Mouse (Mus musculus): ENCODE results near the gene Aco2. TPM values are rescaled to one million over a fixed set of nuclear protein-coding genes. Genes with fewer than 3 reads are reported as not detected.
"Not testable (repeated sequence)": the region's sequence is repeated elsewhere in the genome, so short reads cannot be mapped to it uniquely, and the experiment has no call there.

Gene Aco2
- total RNA-seq, 2 experiments from 2014 or later = 126 to 180 TPM

- ATAC-seq (replicated peaks; ENCODE audit: poor library complexity, severe bottlenecking) = no peak
These were observed 7.9 kb upstream of the Aco2 start for GRCm38 (mm10) chr15:81864238-81864637.

- ATAC-seq (replicated peaks; ENCODE audit: poor library complexity, severe bottlenecking) = no peak
These were observed 2.1 kb upstream of the Aco2 start for GRCm38 (mm10) chr15:81869985-81870384.

GRCm38 (mm10) chr15:81871604-81872261, 376 bp upstream of the Aco2 start, which contains the start of gene Phf5a:
TSS of gene Phf5a (minus strand) at chr15:81871911.
- ATAC-seq (replicated peaks; ENCODE audit: poor library complexity, severe bottlenecking) = peak; percentile 81; the same call in 1 of the 2 replicates

- ATAC-seq (replicated peaks; ENCODE audit: poor library complexity, severe bottlenecking) = no peak
These were observed 7.7 kb downstream of the Aco2 start for GRCm38 (mm10) chr15:81879531-81880401.

- ATAC-seq (replicated peaks; ENCODE audit: poor library complexity, severe bottlenecking) = no peak
These were observed 10.2 kb downstream of the Aco2 start for GRCm38 (mm10) chr15:81882348-81882747.

GRCm38 (mm10) chr15:81885418-81885934, 13.4 kb downstream of the Aco2 start:
- no peak for ATAC-seq (replicated peaks; ENCODE audit: poor library complexity, severe bottlenecking)

GRCm38 (mm10) chr15:81886795-81887550, 14.9 kb downstream of the Aco2 start:
- ATAC-seq (replicated peaks; ENCODE audit: poor library complexity, severe bottlenecking) = peak; percentile 33; the same call in 1 of the 2 replicates

- ATAC-seq (replicated peaks; ENCODE audit: poor library complexity, severe bottlenecking) = no peak
These were observed 17.1 kb downstream of the Aco2 start for GRCm38 (mm10) chr15:81889175-81889574.

- ATAC-seq (replicated peaks; ENCODE audit: poor library complexity, severe bottlenecking) = no peak
These were observed 19.2 kb downstream of the Aco2 start for GRCm38 (mm10) chr15:81891140-81891802.

- ATAC-seq (replicated peaks; ENCODE audit: poor library complexity, severe bottlenecking) = no peak
These were observed 19.9 kb downstream of the Aco2 start for GRCm38 (mm10) chr15:81891822-81892580.

- no peak for ATAC-seq (replicated peaks; ENCODE audit: poor library complexity, severe bottlenecking)
These were observed 21.9 kb downstream of the Aco2 start for GRCm38 (mm10) chr15:81894002-81894401.

- ATAC-seq (replicated peaks; ENCODE audit: poor library complexity, severe bottlenecking) = no peak
These were observed 24.3 kb downstream of the Aco2 start for GRCm38 (mm10) chr15:81896407-81896806.

- no peak for ATAC-seq (replicated peaks; ENCODE audit: poor library complexity, severe bottlenecking)
These were observed 25.6 kb downstream of the Aco2 start for GRCm38 (mm10) chr15:81897607-81898285.

- no peak for ATAC-seq (replicated peaks; ENCODE audit: poor library complexity, severe bottlenecking)
These were observed 26.6 kb downstream of the Aco2 start for GRCm38 (mm10) chr15:81898751-81899150.

- peak; percentile 56; the same call in 1 of the 2 replicates for ATAC-seq (replicated peaks; ENCODE audit: poor library complexity, severe bottlenecking)
These were observed 32.8 kb downstream of the Aco2 start for GRCm38 (mm10) chr15:81904939-81905338.

GRCm38 (mm10) chr15:81907953-81908352, 35.8 kb downstream of the Aco2 start:
- no peak for ATAC-seq (replicated peaks; ENCODE audit: poor library complexity, severe bottlenecking)

GRCm38 (mm10) chr15:81908767-81909166, 36.7 kb downstream of the Aco2 start:
- ATAC-seq (replicated peaks; ENCODE audit: poor library complexity, severe bottlenecking) = not testable (repeated sequence)

GRCm38 (mm10) chr15:81912498-81912897, 40.4 kb downstream of the Aco2 start:
- ATAC-seq (replicated peaks; ENCODE audit: poor library complexity, severe bottlenecking) = no peak

- no peak for ATAC-seq (replicated peaks; ENCODE audit: poor library complexity, severe bottlenecking)
These were observed 42.6 kb downstream of the Aco2 start for GRCm38 (mm10) chr15:81914668-81915067.

Data from granulocyte monocyte progenitor cell, adult 5-6 weeks (primary cell).